Mouse (Mus musculus) bone marrow, adult 2 months (tissue): ENCODE results near the gene Nxf7. TPM values are rescaled to one million over a fixed set of nuclear protein-coding genes. Genes with fewer than 3 reads are reported as not detected.
A peak's percentile ranks its signal among the peaks of the same experiment; 100 is the strongest.
"Not testable (repeated sequence)": the region's sequence is repeated elsewhere in the genome, so short reads cannot be mapped to it uniquely, and the experiment has no call there.

Experiments used
- H3K27ac ChIP-seq: fragments of 200-500 bp; 2 replicates; pipeline ENCODE4 v1.5.1; 2012; ENCODE audit warnings: low read depth, mild to moderate bottlenecking, control low read depth, inconsistent platforms, low read length; ENCODE audit not compliant: control insufficient read depth, poor library complexity, insufficient read depth
- H3K4me1 ChIP-seq: fragments of 200-500 bp; 2 replicates; pipeline ENCODE4 v1.6.1; 2011; ENCODE audit warnings: low read length; ENCODE audit not compliant: control insufficient read depth, insufficient read depth
- H3K4me3 ChIP-seq: fragments of 200-500 bp; replicated peaks from 2 replicates; pipeline ENCODE3; 2011; ENCODE audit warnings: mild to moderate bottlenecking, low read depth, low read length, control low read depth; ENCODE audit not compliant: control insufficient read depth
- CTCF ChIP-seq: fragments of 200-500 bp; IDR thresholded peaks from 2 replicates; pipeline ENCODE4 v1.5.1; 2011; ENCODE audit warnings: low read length, control low read depth; ENCODE audit not compliant: control insufficient read depth, insufficient read depth
- POLR2A ChIP-seq: fragments of 200-500 bp; IDR thresholded peaks from 2 replicates; pipeline ENCODE4 v1.6.1; 2011; ENCODE audit warnings: low read depth, mild to moderate bottlenecking, control low read depth, low read length, borderline replicate concordance; ENCODE audit not compliant: control insufficient read depth
- WGBS: fragments of 180-500 bp; shearing (Covaris S2); methylation state at CpG from one replicate; pipeline ENCODE4 v1.1.7; 2018; 5-methylcytosine and 5-hydroxymethylcytosine counted together
- polyA plus RNA-seq: library from polyadenylated mRNA; stranded (reverse); fragments of >200 nt; gene quantifications from 2 replicates; pipeline ENCODE4 v1.2.4, GENCODE M21; 2011; ENCODE audit warnings: low replicate concordance; ENCODE audit not compliant: missing spikeins, insufficient read depth, insufficient read length

The Nxf7 gene
- not detected in 2 replicates for polyA plus RNA-seq

GRCm38 (mm10) chrX:135598677-135599076 lies at the start of gene Nxf7:
Gene Nxf7, minus strand, starts transcription at chrX:135598777.
- 68% methylated on average over 2 of the region's 2 CpGs for WGBS
- Histone ChIP-seq H3K4me1 (no peaks in the 10 kb centered on the region), H3K27ac (no peak within 1 kb of the TSS), H3K4me3 (no peak within 1 kb of the TSS)
- TF ChIP-seq CTCF (no peak), POLR2A (no peak)

GRCm38 (mm10) chrX:135627605-135628004 lies 29.0 kb upstream of the Nxf7 start, which contains the start of gene Prame:
Gene Prame, minus strand, starts transcription at chrX:135627705.
- TF ChIP-seq POLR2A (no peak), CTCF (no peak)
- 70% methylated on average over 11 of the region's 11 CpGs for WGBS
- H3K4me1 ChIP-seq = no peaks in the 10 kb centered on the region
- H3K27ac ChIP-seq = no peak within 1 kb of the TSS
- H3K4me3 ChIP-seq = no peak within 1 kb of the TSS

GRCm38 (mm10) chrX:135601298-135602029 lies 2.9 kb upstream of the Nxf7 start:
- not testable (repeated sequence) for H3K27ac ChIP-seq, H3K4me1 ChIP-seq, H3K4me3 ChIP-seq
- WGBS = 62% methylated on average over 3 of the region's 3 CpGs

- TF ChIP-seq POLR2A (no peak), CTCF (no peak)
- Histone ChIP-seq H3K4me1 (no peaks in the 10 kb centered on the region), H3K4me3 (no peak overlapping the region), H3K27ac (no peak overlapping the region)
- WGBS = 78% methylated on average over 13 of the region's 13 CpGs
Measured at GRCm38 (mm10) chrX:135598096-135598495, 481 bp downstream of the Nxf7 start.

- TF ChIP-seq CTCF = no peak
- TF ChIP-seq POLR2A = no peak
- Histone ChIP-seq H3K4me3 (no peak overlapping the region), H3K27ac (no peak overlapping the region), H3K4me1 (no peaks in the 10 kb centered on the region)
- 48% methylated on average over 1 of the region's 1 CpGs for WGBS
Measured at GRCm38 (mm10) chrX:135576412-135576811, 22.2 kb downstream of the Nxf7 start.

GRCm38 (mm10) chrX:135574958-135575628 lies 23.5 kb downstream of the Nxf7 start:
- not testable (repeated sequence) for H3K4me3 ChIP-seq, H3K27ac ChIP-seq, H3K4me1 ChIP-seq
- 47% methylated on average over 9 of the region's 9 CpGs for WGBS

GRCm38 (mm10) chrX:135574261-135574957 lies 24.2 kb downstream of the Nxf7 start:
- H3K27ac ChIP-seq, H3K4me1 ChIP-seq, H3K4me3 ChIP-seq: not testable (repeated sequence)
- WGBS = 34% methylated on average over 8 of the region's 8 CpGs

- peak; percentile 49 for TF ChIP-seq CTCF
- not testable (repeated sequence) for H3K4me1 ChIP-seq, H3K4me3 ChIP-seq, H3K27ac ChIP-seq
- 30% methylated on average over 2 of the region's 2 CpGs for WGBS
Measured at GRCm38 (mm10) chrX:135569467-135569866, 29.1 kb downstream of the Nxf7 start.

GRCm38 (mm10) chrX:135564934-135565333 lies 33.6 kb downstream of the Nxf7 start:
- H3K4me3 ChIP-seq, H3K27ac ChIP-seq, H3K4me1 ChIP-seq: not testable (repeated sequence)
- 17% methylated on average over 4 of the region's 4 CpGs for WGBS
